ENCODE assay signal across 28 mouse cellular contexts in genomic region chr6:28292810-28293209, GRCm38 (mm10).
A peak's percentile ranks its signal among the peaks of the same experiment; 100 is the strongest.
DNase-seq lines count a peak whose midpoint lies in the region; ATAC-seq and TF ChIP-seq lines count a peak whose summit lies in the region.
"Had no signal": no experiment of that assay in that cellular context is flagged by ENCODE, and none has a peak within 500 bp of the region (broad histone marks: within the 10 kb centered on the region; RNA-seq: fewer than 3 reads in every experiment).

No protein-coding gene starts in this region.

- ATAC-seq in granulocyte monocyte progenitor cell, adult 5-6 weeks (replicated peaks; ENCODE audit: poor library complexity, severe bottlenecking), result peak; percentile 80
- peak; percentile 70 for ATAC-seq in megakaryocyte, adult 5-6 weeks (ENCODE audit: poor library complexity, severe bottlenecking)
- ATAC-seq in kidney, embryonic 16.5 days (ENCODE audit: low FRiP score, low TSS enrichment), result no peak
- ATAC-seq: activated CD4-positive, CD25-positive, alpha-beta regulatory T cell, adult 4 months; forebrain, embryonic 13.5 days; forebrain, embryonic 16.5 days; hindbrain, embryonic 16.5 days; inflammation-experienced regulatory T-cells, adult 6 months had no signal

- no peaks in the 10 kb centered on the region for H3K79me2 ChIP-seq in liver, adult 2 months (ENCODE audit: control insufficient read depth, insufficient read depth, low read length)

- no peaks in the 10 kb centered on the region for H3K36me3 ChIP-seq in liver, adult 2 months (ENCODE audit: control insufficient read depth, insufficient read depth, low read length)
- no peaks in the 10 kb centered on the region for H3K36me3 ChIP-seq in kidney, embryonic 16.5 days (ENCODE audit: insufficient read depth, low read length)
- H3K36me3 ChIP-seq: forebrain, embryonic 10.5 days; heart, embryonic 12.5 days; heart, embryonic 15.5 days; hindbrain, embryonic 10.5 days; hindbrain, embryonic 13.5 days had no signal

- no peak for TF ChIP-seq POLR2A in liver, adult 2 months (IDR thresholded peaks at IDR 0.05; ENCODE audit: extremely low read depth, insufficient read depth, low read length)

- DNase-seq in liver, adult 2 months (ENCODE audit: extremely low read depth, low read depth, low spot score), result peak; percentile 5
- DNase-seq in liver, result no peak
- no peak for DNase-seq in thymus, postnatal 25 days
- DNase-seq in testis, postnatal 10 days (ENCODE audit: low spot score), result no peak
- DNase-seq in thymus, postnatal 10 days (ENCODE audit: low spot score in 2 of 2), result no peak
- DNase-seq: adrenal gland, adult 8-10 months; adrenal gland, postnatal 36 days; B cell, adult 2 months; cerebellum, adult 8-10 months; cerebellum, postnatal 10 days; cerebellum, postnatal 36 days; gastrocnemius, postnatal 10 days; heart, adult 18-20 months; heart, postnatal 10 days; heart, postnatal 36 days had no signal

- no peaks in the 10 kb centered on the region; the same call in 1 of the 2 replicates for H3K27me3 ChIP-seq in liver, adult 2 months (ENCODE audit: control insufficient read depth, insufficient read depth, low read length)
- H3K27me3 ChIP-seq in kidney, embryonic 16.5 days (ENCODE audit: insufficient read depth, low read length), result no peaks in the 10 kb centered on the region
- H3K27me3 ChIP-seq: forebrain, embryonic 13.5 days; heart, embryonic 12.5 days; heart, embryonic 15.5 days; hindbrain, embryonic 13.5 days had no signal

- H3K9me3 ChIP-seq in kidney, embryonic 16.5 days (ENCODE audit: low read length), result no peaks in the 10 kb centered on the region
- H3K9me3 ChIP-seq: forebrain, embryonic 10.5 days; forebrain, embryonic 13.5 days; heart, embryonic 12.5 days; heart, embryonic 15.5 days; hindbrain, embryonic 10.5 days; hindbrain, embryonic 13.5 days had no signal

- 66% methylated on average over 6 of the region's 6 CpGs for WGBS in liver, adult 2 months
- 83% methylated on average over 6 of the region's 6 CpGs for WGBS in kidney, embryonic 16.5 days

- H3K4me1 ChIP-seq in liver, adult 2 months (ENCODE audit: control insufficient read depth, insufficient read depth, low read length), result no peaks in the 10 kb centered on the region
- no peaks in the 10 kb centered on the region for H3K4me1 ChIP-seq in kidney, embryonic 16.5 days (ENCODE audit: insufficient read depth, low read length)
- H3K4me1 ChIP-seq: forebrain, embryonic 13.5 days; heart, embryonic 15.5 days; hindbrain, embryonic 13.5 days had no signal

- H3K9ac ChIP-seq in liver, adult 2 months (ENCODE audit: low read depth, low read length), result no peak overlapping the region
- H3K9ac ChIP-seq in kidney, embryonic 16.5 days (replicated peaks; ENCODE audit: low read length), result no peak overlapping the region
- H3K9ac ChIP-seq: forebrain, embryonic 13.5 days; heart, embryonic 12.5 days; heart, embryonic 15.5 days; hindbrain, embryonic 13.5 days had no signal

- H3K4me3 ChIP-seq in liver, adult 2 months (ENCODE audit: insufficient read depth, low read depth, low read length), result no peak overlapping the region
- no peak overlapping the region for H3K4me3 ChIP-seq in kidney, embryonic 16.5 days (ENCODE audit: low read length)
- H3K4me3 ChIP-seq: forebrain, embryonic 10.5 days; forebrain, embryonic 13.5 days; heart, embryonic 12.5 days; heart, embryonic 15.5 days; hindbrain, embryonic 10.5 days; hindbrain, embryonic 13.5 days had no signal

- no peak overlapping the region for H3K4me2 ChIP-seq in kidney, embryonic 16.5 days (replicated peaks; ENCODE audit: low read depth, low read length)
- H3K4me2 ChIP-seq: forebrain, embryonic 13.5 days; heart, embryonic 12.5 days; heart, embryonic 15.5 days; hindbrain, embryonic 13.5 days had no signal

- TF ChIP-seq CTCF in liver, adult 2 months (IDR thresholded peaks at IDR 0.05; ENCODE audit: low read depth, low read length), result no peak

- H3K27ac ChIP-seq in liver, adult 2 months (replicated peaks; ENCODE audit: insufficient read depth, low read depth, low read length), result no peak overlapping the region
- H3K27ac ChIP-seq in kidney, embryonic 16.5 days (ENCODE audit: low read length), result no peak overlapping the region
- H3K27ac ChIP-seq: forebrain, embryonic 10.5 days; forebrain, embryonic 13.5 days; heart, embryonic 15.5 days; hindbrain, embryonic 10.5 days; hindbrain, embryonic 13.5 days had no signal
